Mouse (Mus musculus) liver, embryonic 14.5 days (tissue): ENCODE data around the gene Catip. TPM values are rescaled to one million over a fixed set of nuclear protein-coding genes. Genes with fewer than 3 reads are reported as not detected.

ENCODE experiments used
- ATAC-seq: fragments of 200-750 bp; cut with Nextera tagmentation; 2 replicates; pipeline ENCODE4 v1.8.0; 2017; ENCODE audit warnings: moderate number of reproducible peaks, mild to moderate bottlenecking, moderate library complexity; ENCODE audit not compliant: insufficient read depth
- DNase-seq, 3 experiments: peaks; one replicate each; pipeline ENCODE4 v3.0.0-alpha.2; 2012 to 2013; ENCODE audit warnings: low read depth in 3 of 3, low spot score in 3 of 3
- H3K27ac ChIP-seq: fragments of 300-500 bp; sonication (generic); 2 replicates; pipeline ENCODE4 v1.5.1; 2014; ENCODE audit warnings: moderate library complexity, mild to moderate bottlenecking, control low read depth, inconsistent platforms
- H3K27me3 ChIP-seq: fragments of 300-500 bp; sonication (generic); 2 replicates; pipeline ENCODE4 v1.6.1; 2014; ENCODE audit warnings: mild to moderate bottlenecking, low read length, moderate library complexity; ENCODE audit not compliant: control insufficient read depth, insufficient read depth
- H3K36me3 ChIP-seq: fragments of 300-500 bp; sonication (generic); replicated peaks from 2 replicates; pipeline ENCODE4 v1.6.1; 2014; ENCODE audit warnings: low read depth; ENCODE audit not compliant: control insufficient read depth, insufficient read depth
- H3K4me1 ChIP-seq, 2 experiments: fragments of 200-500 bp in 1 of 2; fragments of 300-500 bp in 1 of 2; sonication (generic) in 1 of 2; replicated peaks; 2 replicates each; pipeline ENCODE4 v1.6.1; 2012 to 2014; ENCODE audit warnings: antibody characterized with exemption in 1 of 2, inconsistent platforms in 1 of 2, low read length in 1 of 2; ENCODE audit not compliant: control insufficient read depth in 2 of 2, insufficient read depth in 2 of 2
- H3K4me2 ChIP-seq: fragments of 300-500 bp; sonication (generic); 2 replicates; pipeline ENCODE4 v1.6.1; 2014; ENCODE audit warnings: low read depth, mild to moderate bottlenecking, control low read depth, moderate library complexity
- H3K4me3 ChIP-seq, 2 experiments: fragments of 200-500 bp in 1 of 2; fragments of 300-500 bp in 1 of 2; sonication (generic) in 1 of 2; 2 replicates each; pipeline ENCODE4 v1.5.1; 2012 to 2014; ENCODE audit warnings: low read depth in 2 of 2, low read length in 2 of 2, mild to moderate bottlenecking in 2 of 2, control low read depth in 1 of 2, inconsistent platforms in 1 of 2, moderate library complexity in 1 of 2; ENCODE audit not compliant: insufficient read depth in 1 of 2
- H3K9ac ChIP-seq: fragments of 300-500 bp; sonication (generic); replicated peaks from 2 replicates; pipeline ENCODE4 v1.6.1; 2014; ENCODE audit warnings: mild to moderate bottlenecking, control low read depth, moderate library complexity
- H3K9me3 ChIP-seq: fragments of 300-500 bp; sonication (generic); 2 replicates; pipeline ENCODE4 v1.6.1; 2016; ENCODE audit warnings: low read length, mixed read lengths; ENCODE audit not compliant: control insufficient read depth
- CTCF ChIP-seq: IDR thresholded peaks from 2 replicates; pipeline ENCODE4 v1.5.1; 2016; ENCODE audit warnings: antibody characterized with exemption, low read depth, control low read depth
- EP300 ChIP-seq: IDR thresholded peaks from 2 replicates; pipeline ENCODE4 v1.6.1; 2016; ENCODE audit warnings: antibody characterized with exemption, low read depth
- WGBS: fragments of 180-500 bp; shearing (Covaris S2); extraction: QIAGEN DNeasy Blood & Tissue Kit; methylation state at CpG from one replicate; pipeline ENCODE4 v1.1.7; 2014; ENCODE audit not compliant: insufficient replicate concordance; 5-methylcytosine and 5-hydroxymethylcytosine counted together
- microRNA counts: library from miRNA; unstranded; fragments of <30 nt; microRNA quantifications from one replicate; lab custom pipeline; 2016
- microRNA-seq: library from miRNA; unstranded; fragments of <30 nt; microRNA quantifications from one replicate; pipeline ENCODE4, GENCODE M21; 2016
- polyA plus RNA-seq, 2 experiments: library from polyadenylated mRNA; depleted of rRNA in 1 of 2; stranded (reverse) in 1 of 2; unstranded in 1 of 2; fragments of >200 nt; fragmentation: Nextera tagmentation in 1 of 2; extraction: Ambion mirVana in 1 of 2; gene quantifications; 2 replicates each; pipeline versions ENCODE4 v1.2.1 to v1.2.3; 2012 to 2014

Catip gene
- polyA plus RNA-seq, 2 experiments: 0.10 TPM; not detected in 1

- no peak within 1 kb of the TSS for H3K9ac ChIP-seq
- H3K27me3 ChIP-seq: no peaks in the 10 kb centered on the region
- H3K4me1 ChIP-seq: peaks cover 0 to 4% of the 10 kb centered on the region in 2 experiments; a peak in 3 of 4 replicates
- no peak within 1 kb of the TSS for H3K4me3 ChIP-seq
- WGBS: 43% methylated on average over 15 of the region's 15 CpGs
- ATAC-seq: no peak
- H3K36me3 ChIP-seq: no peaks in the 10 kb centered on the region
- no peaks in the 10 kb centered on the region for H3K9me3 ChIP-seq
- no peak for DNase-seq
- no peak for TF ChIP-seq EP300
- TF ChIP-seq CTCF: no peak
- no peak within 1 kb of the TSS for H3K27ac ChIP-seq
- no peak within 1 kb of the TSS for H3K4me2 ChIP-seq
Observed at GRCm38 (mm10) chr1:74408589-74409504, 46.9 kb downstream of the Catip start, which contains the start of gene Vil1. Gene Vil1, plus strand, starts transcription at chr1:74409376.

DNA sequence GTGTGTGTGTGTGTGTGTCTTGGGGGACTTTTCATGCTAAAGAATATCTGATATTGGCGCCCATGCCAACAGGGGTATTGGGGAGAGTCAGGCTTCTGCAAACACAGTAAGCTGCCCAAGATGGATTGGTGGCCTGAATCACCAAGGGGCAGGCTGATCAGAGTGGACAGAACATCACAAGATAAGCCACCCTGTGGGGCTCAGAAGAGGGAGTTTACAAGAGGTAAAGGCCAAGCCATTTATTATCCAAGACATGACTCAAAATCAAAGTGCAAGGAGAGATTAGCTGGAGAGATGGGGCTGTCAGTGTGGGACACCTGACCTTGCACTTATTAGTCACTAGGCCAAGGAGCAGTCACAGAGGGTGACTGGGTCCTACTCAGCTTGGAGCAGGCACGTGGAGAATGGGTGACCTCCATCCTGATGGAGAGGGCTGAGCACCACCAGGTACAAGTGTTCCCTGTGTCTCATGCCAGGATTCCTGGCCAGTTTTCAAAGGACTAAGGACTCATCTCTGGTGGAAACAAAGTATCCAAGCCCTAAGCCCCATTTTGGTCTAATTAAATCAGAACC is 49.9 kb downstream of the Catip start:
- 30% methylated on average over 2 of the region's 2 CpGs for WGBS
- Histone ChIP-seq H3K36me3 (no peaks in the 10 kb centered on the region), H3K27me3 (no peaks in the 10 kb centered on the region), H3K4me3 (no peak overlapping the region), H3K4me1 (peaks cover 5 to 16% of the 10 kb centered on the region in 2 experiments; a peak in 3 of 4 replicates), H3K9me3 (peaks cover 8% of the 10 kb centered on the region), H3K9ac (no peak overlapping the region), H3K27ac (no peak overlapping the region), H3K4me2 (no peak overlapping the region)
- no peak for ATAC-seq
- no peak for DNase-seq
- no peak for TF ChIP-seq EP300
- no peak for TF ChIP-seq CTCF

GRCm38 (mm10) chr1:74412711-74413110 is 50.8 kb downstream of the Catip start:
- Histone ChIP-seq H3K4me1 (peaks cover 5 to 16% of the 10 kb centered on the region in 2 experiments; a peak in 3 of 4 replicates), H3K27me3 (no peaks in the 10 kb centered on the region), H3K9ac (no peak overlapping the region), H3K4me2 (no peak overlapping the region), H3K36me3 (no peaks in the 10 kb centered on the region), H3K9me3 (peaks cover 8% of the 10 kb centered on the region), H3K27ac (no peak overlapping the region), H3K4me3 (no peak overlapping the region)
- ATAC-seq: no peak
- no peak for DNase-seq
- 66% methylated on average over 8 of the region's 8 CpGs for WGBS
- TF ChIP-seq EP300 (no peak), CTCF (no peak)

DNA sequence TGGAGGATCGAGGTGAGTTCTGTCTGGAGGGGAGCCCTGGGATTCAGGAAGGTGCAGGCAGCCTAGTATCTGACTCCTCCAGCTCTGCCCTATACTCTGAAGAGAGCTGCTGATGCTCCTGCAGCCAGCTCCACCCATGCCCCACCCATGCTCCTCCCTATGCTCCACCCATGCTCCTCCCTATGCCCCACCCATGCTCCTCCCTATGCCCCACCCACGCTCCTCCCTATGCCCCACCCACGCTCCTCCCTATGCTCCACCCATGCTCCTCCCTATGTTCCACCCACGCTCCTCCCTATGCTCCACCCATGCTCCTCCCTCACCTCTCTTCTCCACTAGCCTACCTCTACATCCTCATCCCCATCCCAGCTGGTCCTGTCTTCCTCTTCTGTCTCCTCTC is 53.2 kb downstream of the Catip start:
- 34% methylated on average over 4 of the region's 4 CpGs for WGBS
- DNase-seq: peak in 1 of 3 experiments; percentile 43

More for the DNA sequence above, 53.2 kb downstream of the Catip start:
- Histone ChIP-seq H3K9me3 (peaks cover 8% of the 10 kb centered on the region), H3K27ac (no peak overlapping the region), H3K36me3 (no peaks in the 10 kb centered on the region), H3K4me2 (no peak overlapping the region), H3K4me3 (no peak overlapping the region), H3K9ac (no peak overlapping the region), H3K27me3 (no peaks in the 10 kb centered on the region), H3K4me1 (peaks cover 5 to 16% of the 10 kb centered on the region in 2 experiments; a peak in 3 of 4 replicates)
- TF ChIP-seq CTCF (no peak), EP300 (no peak)
- ATAC-seq: peak; percentile 76

MicroRNAs encoded within 50 kb of the gene (microRNA counts, 519-probe panel; counts per million panel counts)
- microRNA mmu-miR-26b (lab: Ali Mortazavi, UCI): 6,277 counts per million, percentile 49 among the panel's probes with 10 or more counts

Small RNAs within 50 kb of the gene (microRNA-seq; reads per million reads assigned to microRNA genes)
- 51,598 reads per million, percentile 100 among the genes with 10 or more reads in this experiment for gene Mir26b

Other genes with a start within 250 kb of the Catip start
- 7.2 and 8.7 TPM in 2 replicates for gene Tns1, start 237.7 kb upstream of the Catip start, polyA plus RNA-seq (2012; rRNA removed)
- gene Tns1, start 237.7 kb upstream of the Catip start, polyA plus RNA-seq (2014; fragmentation: Nextera tagmentation; extraction: Ambion mirVana): 15.7 and 20.8 TPM in 2 replicates
- gene Rufy4, start 236.6 kb upstream of the Catip start, polyA plus RNA-seq (2012; rRNA removed): 0.02 and 0.09 TPM in 2 replicates
- 0.04 TPM in 1 of 2 replicates, not detected in the other for gene Rufy4, start 236.6 kb upstream of the Catip start, polyA plus RNA-seq (2014; fragmentation: Nextera tagmentation; extraction: Ambion mirVana)
- 0.59 and 0.76 TPM in 2 replicates for gene Cxcr2, start 208.1 kb upstream of the Catip start, polyA plus RNA-seq (2012; rRNA removed)
- 0.44 and 0.51 TPM in 2 replicates for gene Cxcr2, start 208.1 kb upstream of the Catip start, polyA plus RNA-seq (2014; fragmentation: Nextera tagmentation; extraction: Ambion mirVana)
- gene Cxcr1, start 167.5 kb upstream of the Catip start, polyA plus RNA-seq (2012; rRNA removed): not detected in 2 replicates
- gene Cxcr1, start 167.5 kb upstream of the Catip start, polyA plus RNA-seq (2014; fragmentation: Nextera tagmentation; extraction: Ambion mirVana): not detected in 2 replicates
- gene Arpc2, start 126.0 kb upstream of the Catip start, polyA plus RNA-seq (2012; rRNA removed): 58.8 and 95.3 TPM in 2 replicates
- 157 and 160 TPM in 2 replicates for gene Arpc2, start 126.0 kb upstream of the Catip start, polyA plus RNA-seq (2014; fragmentation: Nextera tagmentation; extraction: Ambion mirVana)
- 0.57 and 1.0 TPM in 2 replicates for gene Gpbar1, start 83.6 kb upstream of the Catip start, polyA plus RNA-seq (2012; rRNA removed)
- 0.56 and 1.1 TPM in 2 replicates for gene Gpbar1, start 83.6 kb upstream of the Catip start, polyA plus RNA-seq (2014; fragmentation: Nextera tagmentation; extraction: Ambion mirVana)
- gene Aamp, start 77.4 kb upstream of the Catip start, polyA plus RNA-seq (2012; rRNA removed): 47.3 and 55.8 TPM in 2 replicates
- gene Aamp, start 77.4 kb upstream of the Catip start, polyA plus RNA-seq (2014; fragmentation: Nextera tagmentation; extraction: Ambion mirVana): 84.4 and 89.0 TPM in 2 replicates
- 16.8 and 17.8 TPM in 2 replicates for gene Pnkd, start 77.2 kb upstream of the Catip start, polyA plus RNA-seq (2012; rRNA removed)
- gene Pnkd, start 77.2 kb upstream of the Catip start, polyA plus RNA-seq (2014; fragmentation: Nextera tagmentation; extraction: Ambion mirVana): 42.1 and 42.6 TPM in 2 replicates
- 6.7 and 10.5 TPM in 2 replicates for gene Tmbim1, start 56.5 kb upstream of the Catip start, polyA plus RNA-seq (2012; rRNA removed)
- gene Tmbim1, start 56.5 kb upstream of the Catip start, polyA plus RNA-seq (2014; fragmentation: Nextera tagmentation; extraction: Ambion mirVana): 10.1 and 11.7 TPM in 2 replicates
- gene Slc11a1, start 13.1 kb downstream of the Catip start, polyA plus RNA-seq (2012; rRNA removed): 9.2 and 13.7 TPM in 2 replicates
- 8.3 and 8.7 TPM in 2 replicates for gene Slc11a1, start 13.1 kb downstream of the Catip start, polyA plus RNA-seq (2014; fragmentation: Nextera tagmentation; extraction: Ambion mirVana)
- 36.0 and 39.6 TPM in 2 replicates for gene Ctdsp1, start 29.4 kb downstream of the Catip start, polyA plus RNA-seq (2012; rRNA removed)
- gene Ctdsp1, start 29.4 kb downstream of the Catip start, polyA plus RNA-seq (2014; fragmentation: Nextera tagmentation; extraction: Ambion mirVana): 37.6 and 40.3 TPM in 2 replicates
- gene Vil1, start 47.3 kb downstream of the Catip start, polyA plus RNA-seq (2012; rRNA removed): 0.39 and 0.62 TPM in 2 replicates
- gene Vil1, start 47.3 kb downstream of the Catip start, polyA plus RNA-seq (2014; fragmentation: Nextera tagmentation; extraction: Ambion mirVana): 0.40 and 0.50 TPM in 2 replicates
- gene Cnot9, start 143.9 kb downstream of the Catip start, polyA plus RNA-seq (2012; rRNA removed): 18.4 and 23.8 TPM in 2 replicates
- 39.7 and 42.4 TPM in 2 replicates for gene Cnot9, start 143.9 kb downstream of the Catip start, polyA plus RNA-seq (2014; fragmentation: Nextera tagmentation; extraction: Ambion mirVana)
- 0.01 TPM in 1 of 2 replicates, not detected in the other for gene Plcd4, start 180.8 kb downstream of the Catip start, polyA plus RNA-seq (2012; rRNA removed)
- gene Plcd4, start 180.8 kb downstream of the Catip start, polyA plus RNA-seq (2014; fragmentation: Nextera tagmentation; extraction: Ambion mirVana): 0.09 TPM in 1 of 2 replicates, not detected in the other
- gene Usp37, start 182.2 kb downstream of the Catip start, polyA plus RNA-seq (2012; rRNA removed): 2.6 and 4.4 TPM in 2 replicates
- 11.4 and 13.5 TPM in 2 replicates for gene Usp37, start 182.2 kb downstream of the Catip start, polyA plus RNA-seq (2014; fragmentation: Nextera tagmentation; extraction: Ambion mirVana)
- gene Zfp142, start 226.1 kb downstream of the Catip start, polyA plus RNA-seq (2012; rRNA removed): 3.0 TPM in 2 replicates
- gene Zfp142, start 226.1 kb downstream of the Catip start, polyA plus RNA-seq (2014; fragmentation: Nextera tagmentation; extraction: Ambion mirVana): 0.94 and 1.5 TPM in 2 replicates
- 9.2 and 9.5 TPM in 2 replicates for gene Bcs1l, start 226.2 kb downstream of the Catip start, polyA plus RNA-seq (2012; rRNA removed)
- gene Bcs1l, start 226.2 kb downstream of the Catip start, polyA plus RNA-seq (2014; fragmentation: Nextera tagmentation; extraction: Ambion mirVana): 9.1 and 10.2 TPM in 2 replicates
- 21.9 and 24.0 TPM in 2 replicates for gene Rnf25, start 239.3 kb downstream of the Catip start, polyA plus RNA-seq (2012; rRNA removed)
- 2.1 and 2.6 TPM in 2 replicates for gene Rnf25, start 239.3 kb downstream of the Catip start, polyA plus RNA-seq (2014; fragmentation: Nextera tagmentation; extraction: Ambion mirVana)
- 0.17 and 0.24 TPM in 2 replicates for gene Stk36, start 239.3 kb downstream of the Catip start, polyA plus RNA-seq (2012; rRNA removed)
- gene Stk36, start 239.3 kb downstream of the Catip start, polyA plus RNA-seq (2014; fragmentation: Nextera tagmentation; extraction: Ambion mirVana): 0.08 and 0.95 TPM in 2 replicates